ENCODE assay signal across 7 mouse cellular contexts in genomic region chr17:6355256-6355655, GRCm38 (mm10). TPM values are rescaled to one million over a fixed set of nuclear protein-coding genes. Genes with fewer than 3 reads are reported as not detected.
DNase-seq lines count a peak whose midpoint lies in the region; TF ChIP-seq lines count a peak whose summit lies in the region.
"Not testable (repeated sequence)": the region's sequence is repeated elsewhere in the genome, so short reads cannot be mapped to it uniquely, and the experiment has no call there.

No protein-coding gene starts in this region.

- not testable (repeated sequence) for H3K27ac ChIP-seq in gastrocnemius, adult 2 months

- DNase-seq in cerebellum, postnatal 10 days: peak; percentile 49 to 62
- peak; percentile 16 for DNase-seq in gastrocnemius, adult 2 months
- peak; percentile 6 for DNase-seq in heart, postnatal 4 days
- peak; percentile 7 for DNase-seq in left cerebral cortex, postnatal 4 days
- peak; percentile 13 to 64 for DNase-seq in spleen, postnatal 4 days (ENCODE audit: low spot score in 2 of 2)
- peak; percentile 5 for DNase-seq in thymus, postnatal 14 days
- DNase-seq in yolk sac, embryonic 10.5 days (ENCODE audit: low spot score): peak; percentile 0

- not testable (repeated sequence) for TF ChIP-seq CTCF in gastrocnemius, adult 2 months (IDR thresholded peaks at IDR 0.05)

- H3K4me3 ChIP-seq in gastrocnemius, adult 2 months: not testable (repeated sequence)

- intact Hi-C loops in gastrocnemius, adult 2 months (cut with DNase I); left cerebral cortex, postnatal 4 days (cut with DNase I): not testable (repeated sequence)

RNA-seq across cellular contexts. Expression of gene Dynlt1a, which starts 38.0 kb away (rescaled TPM):
- total RNA-seq in gastrocnemius, adult 2 months (2021): 1 to 10 TPM; 3.7 to 4.7 TPM
- total RNA-seq in heart, postnatal 4 days (2021): 1 to 10 TPM; 4.2 to 5.1 TPM
- total RNA-seq in left cerebral cortex, postnatal 4 days (2021): 10 to 100 TPM; 28.1 to 28.8 TPM

Comparison
In these comparisons a context has a peak if more than half of its experiments do, and no peak if none do; other contexts are left out.
1. DNase-seq: peak in every context shown above with its lines; median percentile 56 in cerebellum, postnatal 10 days; 38 in spleen, postnatal 4 days; 16 in gastrocnemius, adult 2 months; 7 in left cerebral cortex, postnatal 4 days; 6 in heart, postnatal 4 days; 5 in thymus, postnatal 14 days; 0 in yolk sac, embryonic 10.5 days.
2. RNA of gene Dynlt1a, which starts 38.0 kb away (total RNA-seq): 28.1 to 28.8 TPM in left cerebral cortex, postnatal 4 days; 4.2 to 5.1 TPM in heart, postnatal 4 days and 3.7 to 4.7 TPM in gastrocnemius, adult 2 months; every median in the first group is over 4 times any median in the second.